Mouse (Mus musculus): ENCODE measurements around the gene Olfr572. TPM values are rescaled to one million over a fixed set of nuclear protein-coding genes. Genes with fewer than 3 reads are reported as not detected.

Gene Olfr572
- polyA plus RNA-seq, 1 experiment from 2014 or later, result not detected

GRCm38 (mm10) chr7:102950732-102951131 lies 26.5 kb downstream of the Olfr572 start:
- H3K4me2 ChIP-seq, result no peak overlapping the region
- 66% methylated on average over 1 of the region's 1 CpGs for WGBS
- no peak overlapping the region for H3K27ac ChIP-seq
- H3K27me3 ChIP-seq, result no peaks in the 10 kb centered on the region
- no peak overlapping the region for H3K4me3 ChIP-seq (replicated peaks)
- H3K36me3 ChIP-seq, result no peaks in the 10 kb centered on the region
- no peak overlapping the region for H3K9ac ChIP-seq (replicated peaks)
- no peaks in the 10 kb centered on the region for H3K9me3 ChIP-seq
- no peak for ATAC-seq (ENCODE audit: insufficient number of reproducible peaks, insufficient read depth, low FRiP score, low TSS enrichment, low read depth)
- H3K4me1 ChIP-seq (replicated peaks), result no peaks in the 10 kb centered on the region

- Histone ChIP-seq H3K4me2 (no peak overlapping the region), H3K36me3 (no peaks in the 10 kb centered on the region), H3K4me1 (replicated peaks) (no peaks in the 10 kb centered on the region), H3K4me3 (replicated peaks) (no peak overlapping the region), H3K27me3 (no peaks in the 10 kb centered on the region), H3K9ac (replicated peaks) (no peak overlapping the region), H3K27ac (no peak overlapping the region), H3K9me3 (no peaks in the 10 kb centered on the region)
- WGBS, result 75% methylated on average over 3 of the region's 3 CpGs
- ATAC-seq (ENCODE audit: insufficient number of reproducible peaks, insufficient read depth, low FRiP score, low TSS enrichment, low read depth), result no peak
Measured at GRCm38 (mm10) chr7:102958137-102958536, 33.9 kb downstream of the Olfr572 start.

GRCm38 (mm10) chr7:102958593-102958992 lies 34.4 kb downstream of the Olfr572 start, which contains the start of gene Olfr575:
Gene Olfr575 (minus strand): TSS chr7:102958775.
- WGBS, result 68% methylated on average over 1 of the region's 1 CpGs
- Histone ChIP-seq H3K27me3 (no peaks in the 10 kb centered on the region), H3K9ac (replicated peaks) (no peak within 1 kb of the TSS), H3K4me1 (replicated peaks) (no peaks in the 10 kb centered on the region), H3K36me3 (no peaks in the 10 kb centered on the region), H3K4me3 (replicated peaks) (no peak within 1 kb of the TSS), H3K9me3 (no peaks in the 10 kb centered on the region), H3K27ac (no peak within 1 kb of the TSS), H3K4me2 (no peak within 1 kb of the TSS)
- no peak for ATAC-seq (ENCODE audit: insufficient number of reproducible peaks, insufficient read depth, low FRiP score, low TSS enrichment, low read depth)

- Histone ChIP-seq H3K9me3 (no peaks in the 10 kb centered on the region), H3K27me3 (no peaks in the 10 kb centered on the region), H3K27ac (no peak within 1 kb of the TSS), H3K9ac (replicated peaks) (no peak within 1 kb of the TSS), H3K4me3 (replicated peaks) (no peak within 1 kb of the TSS), H3K36me3 (no peaks in the 10 kb centered on the region), H3K4me2 (no peak within 1 kb of the TSS), H3K4me1 (replicated peaks) (no peaks in the 10 kb centered on the region)
- 59% methylated on average over 2 of the region's 2 CpGs for WGBS
- no peak for ATAC-seq (ENCODE audit: insufficient number of reproducible peaks, insufficient read depth, low FRiP score, low TSS enrichment, low read depth)
Measured at GRCm38 (mm10) chr7:102962360-102962759, 38.2 kb downstream of the Olfr572 start, which contains the start of gene Olfr576. Gene Olfr576 (plus strand): TSS chr7:102962660.

GRCm38 (mm10) chr7:102974399-102974798 lies 50.2 kb downstream of the Olfr572 start:
- Histone ChIP-seq H3K9me3 (no peaks in the 10 kb centered on the region), H3K27me3 (no peaks in the 10 kb centered on the region), H3K9ac (replicated peaks) (no peak overlapping the region), H3K4me2 (no peak overlapping the region), H3K4me1 (replicated peaks) (no peaks in the 10 kb centered on the region), H3K36me3 (no peaks in the 10 kb centered on the region), H3K4me3 (replicated peaks) (no peak overlapping the region), H3K27ac (no peak overlapping the region)
- no peak for ATAC-seq (ENCODE audit: insufficient number of reproducible peaks, insufficient read depth, low FRiP score, low TSS enrichment, low read depth)
- WGBS, result 56% methylated on average over 1 of the region's 1 CpGs

- ATAC-seq (ENCODE audit: insufficient number of reproducible peaks, insufficient read depth, low FRiP score, low TSS enrichment, low read depth), result no peak
- 84% methylated on average over 2 of the region's 2 CpGs for WGBS
- H3K36me3 ChIP-seq, result no peaks in the 10 kb centered on the region
Measured at GRCm38 (mm10) chr7:102975843-102976242, 51.6 kb downstream of the Olfr572 start, which contains the start of gene Olfr577. Gene Olfr577 (minus strand): TSS chr7:102975943.

More at GRCm38 (mm10) chr7:102975843-102976242, 51.6 kb downstream of the Olfr572 start, which contains the start of gene Olfr577:
- Histone ChIP-seq H3K9ac (replicated peaks) (no peak within 1 kb of the TSS), H3K4me3 (replicated peaks) (no peak within 1 kb of the TSS), H3K27me3 (no peaks in the 10 kb centered on the region), H3K27ac (no peak within 1 kb of the TSS), H3K9me3 (no peaks in the 10 kb centered on the region), H3K4me1 (replicated peaks) (no peaks in the 10 kb centered on the region), H3K4me2 (no peak within 1 kb of the TSS)

Other genes starting within 250 kb of the Olfr572 start
- gene Trim68, start 237.1 kb upstream of the Olfr572 start, polyA plus RNA-seq (2016; fragmentation: Nextera tagmentation; extraction: Ambion mirVana), result 14.9 and 15.0 TPM in 2 replicates
- not detected in 2 replicates for gene Olfr557, start 228.5 kb upstream of the Olfr572 start, polyA plus RNA-seq (2016; fragmentation: Nextera tagmentation; extraction: Ambion mirVana)
- not detected in 2 replicates for gene Olfr558, start 222.2 kb upstream of the Olfr572 start, polyA plus RNA-seq (2016; fragmentation: Nextera tagmentation; extraction: Ambion mirVana)
- not detected in 2 replicates for gene Olfr33, start 205.3 kb upstream of the Olfr572 start, polyA plus RNA-seq (2016; fragmentation: Nextera tagmentation; extraction: Ambion mirVana)
- gene Olfr559, start 196.9 kb upstream of the Olfr572 start, polyA plus RNA-seq (2016; fragmentation: Nextera tagmentation; extraction: Ambion mirVana), result not detected in 2 replicates
- not detected in 2 replicates for gene Olfr560, start 165.0 kb upstream of the Olfr572 start, polyA plus RNA-seq (2016; fragmentation: Nextera tagmentation; extraction: Ambion mirVana)
- gene Olfr78, start 164.9 kb upstream of the Olfr572 start, polyA plus RNA-seq (2016; fragmentation: Nextera tagmentation; extraction: Ambion mirVana), result not detected in 2 replicates
- gene Olfr561, start 153.2 kb upstream of the Olfr572 start, polyA plus RNA-seq (2016; fragmentation: Nextera tagmentation; extraction: Ambion mirVana), result not detected in 2 replicates
- gene Olfr564, start 120.9 kb upstream of the Olfr572 start, polyA plus RNA-seq (2016; fragmentation: Nextera tagmentation; extraction: Ambion mirVana), result not detected in 2 replicates
- not detected in 2 replicates for gene Olfr566, start 65.6 kb upstream of the Olfr572 start, polyA plus RNA-seq (2016; fragmentation: Nextera tagmentation; extraction: Ambion mirVana)
- not detected in 2 replicates for gene Olfr568, start 47.3 kb upstream of the Olfr572 start, polyA plus RNA-seq (2016; fragmentation: Nextera tagmentation; extraction: Ambion mirVana)
- gene Olfr569, start 33.5 kb upstream of the Olfr572 start, polyA plus RNA-seq (2016; fragmentation: Nextera tagmentation; extraction: Ambion mirVana), result not detected in 2 replicates
- gene Olfr570, start 29.8 kb upstream of the Olfr572 start, polyA plus RNA-seq (2016; fragmentation: Nextera tagmentation; extraction: Ambion mirVana), result not detected in 2 replicates
- not detected in 2 replicates for gene Olfr571, start 6.9 kb upstream of the Olfr572 start, polyA plus RNA-seq (2016; fragmentation: Nextera tagmentation; extraction: Ambion mirVana)
- gene Olfr573-ps1, start 18.2 kb downstream of the Olfr572 start, polyA plus RNA-seq (2016; fragmentation: Nextera tagmentation; extraction: Ambion mirVana), result not detected in 2 replicates
- not detected in 2 replicates for gene Olfr574, start 24.1 kb downstream of the Olfr572 start, polyA plus RNA-seq (2016; fragmentation: Nextera tagmentation; extraction: Ambion mirVana)
- not detected in 2 replicates for gene Olfr575, start 34.4 kb downstream of the Olfr572 start, polyA plus RNA-seq (2016; fragmentation: Nextera tagmentation; extraction: Ambion mirVana)
- gene Olfr576, start 38.3 kb downstream of the Olfr572 start, polyA plus RNA-seq (2016; fragmentation: Nextera tagmentation; extraction: Ambion mirVana), result not detected in 2 replicates
- gene Olfr577, start 51.5 kb downstream of the Olfr572 start, polyA plus RNA-seq (2016; fragmentation: Nextera tagmentation; extraction: Ambion mirVana), result not detected in 2 replicates
- not detected in 2 replicates for gene Olfr578, start 64.9 kb downstream of the Olfr572 start, polyA plus RNA-seq (2016; fragmentation: Nextera tagmentation; extraction: Ambion mirVana)
- gene Olfr582, start 113.6 kb downstream of the Olfr572 start, polyA plus RNA-seq (2016; fragmentation: Nextera tagmentation; extraction: Ambion mirVana), result not detected in 2 replicates
- gene Olfr583, start 126.9 kb downstream of the Olfr572 start, polyA plus RNA-seq (2016; fragmentation: Nextera tagmentation; extraction: Ambion mirVana), result not detected in 2 replicates
- not detected in 2 replicates for gene Olfr584, start 157.5 kb downstream of the Olfr572 start, polyA plus RNA-seq (2016; fragmentation: Nextera tagmentation; extraction: Ambion mirVana)
- gene Olfr585, start 173.3 kb downstream of the Olfr572 start, polyA plus RNA-seq (2016; fragmentation: Nextera tagmentation; extraction: Ambion mirVana), result not detected in 2 replicates
- not detected in 2 replicates for gene Olfr586, start 201.2 kb downstream of the Olfr572 start, polyA plus RNA-seq (2016; fragmentation: Nextera tagmentation; extraction: Ambion mirVana)
- gene Olfr588-ps1, start 216.5 kb downstream of the Olfr572 start, polyA plus RNA-seq (2016; fragmentation: Nextera tagmentation; extraction: Ambion mirVana), result not detected in 2 replicates
- gene Olfr589, start 231.9 kb downstream of the Olfr572 start, polyA plus RNA-seq (2016; fragmentation: Nextera tagmentation; extraction: Ambion mirVana), result not detected in 2 replicates

Measured in limb, embryonic 12.5 days (tissue).